Mouse (Mus musculus): ENCODE results near the gene Mon2. TPM values are rescaled to one million over a fixed set of nuclear protein-coding genes. Genes with fewer than 3 reads are reported as not detected.

The Mon2 gene
- 10 to 100 TPM; 16.0 to 19.5 TPM for polyA plus RNA-seq (2017; shearing (Covaris generic))

DNA sequence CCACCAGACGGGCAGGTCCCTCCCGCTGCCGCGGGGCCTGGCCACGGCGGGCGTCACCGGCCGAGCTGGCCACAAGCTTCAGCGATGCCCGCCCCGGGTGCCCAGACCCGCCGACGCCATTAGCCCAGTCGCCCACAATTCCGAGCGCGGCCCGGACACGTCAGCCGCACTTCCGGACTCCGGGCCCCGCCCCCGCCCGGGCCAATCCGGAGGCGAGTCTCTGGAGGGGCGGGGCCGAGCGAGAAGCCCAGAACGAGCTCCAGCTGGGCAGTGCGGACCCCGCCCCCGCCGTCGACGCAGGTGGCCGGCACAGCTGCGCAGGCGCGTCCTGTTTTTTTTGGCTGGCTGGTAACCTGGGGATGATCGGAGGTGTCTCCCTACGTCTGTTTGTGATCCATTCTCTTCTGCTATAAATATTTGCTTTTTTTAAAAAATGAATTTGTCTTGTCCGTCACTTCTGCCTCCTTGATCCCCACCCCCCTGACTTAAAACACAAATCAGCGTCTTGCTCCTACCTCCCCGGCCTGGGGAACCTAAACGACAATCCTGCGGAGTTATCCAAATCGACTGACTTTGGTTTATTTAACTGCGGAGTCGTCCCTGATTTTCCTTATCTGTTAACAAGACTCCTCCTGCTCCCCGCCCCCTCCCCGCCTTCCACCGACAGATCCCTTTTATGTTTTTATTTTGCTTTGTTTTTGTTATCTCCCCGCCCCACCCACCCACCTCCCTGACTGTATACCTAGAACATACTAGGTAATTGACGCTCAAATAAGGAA, at the start of gene Mon2:
Mon2 (minus strand) TSS at position 261 of the 779 bp plus-strand sequence.

Other genes starting within 250 kb of the Mon2 start
- 100 to 1,000 TPM in 1 of 2 experiments, 10 to 100 TPM in 1; 99.1 to 103 TPM for gene Usp15, start 120.5 kb upstream of the Mon2 start, polyA plus RNA-seq (2017; shearing (Covaris generic))
- 1 to 10 TPM in 1 of 2 experiments, under 1 TPM in 1; 0.41 to 1.6 TPM for gene Fam19a2, start 187.5 kb upstream of the Mon2 start, polyA plus RNA-seq (2017; shearing (Covaris generic))